Mouse (Mus musculus) liver, adult (tissue): ENCODE measurements at regions not wholly inside any gene's neighbourhood (a gene's known extent, or its start where the extent isn't known, plus 50 kb on each side); places are given as distances from the start of the nearest gene placed in this dataset.

Experiments used
- GATA4 ChIP-seq: IDR thresholded peaks from 2 replicates; pipeline ENCODE4 v1.6.1; 2014; ENCODE audit warnings: mild to moderate bottlenecking, low read length; ENCODE audit not compliant: insufficient replicate concordance

- TF ChIP-seq GATA4: no peak
Measured at GRCm38 (mm10) chr5:132760396-132760795, 217.3 kb upstream of the Auts2 start.

- TF ChIP-seq GATA4: no peak
Measured at GRCm38 (mm10) chr5:132759751-132760150, 216.6 kb upstream of the Auts2 start.

GRCm38 (mm10) chr5:132758941-132759340 is 215.8 kb upstream of the Auts2 start:
- no peak for TF ChIP-seq GATA4

- no peak for TF ChIP-seq GATA4
Measured at GRCm38 (mm10) chr5:132737966-132738365, 194.8 kb upstream of the Auts2 start.

- TF ChIP-seq GATA4: no peak
Measured at GRCm38 (mm10) chr5:132728689-132729189, 185.6 kb upstream of the Auts2 start.

GRCm38 (mm10) chr5:132724467-132724866 is 181.3 kb upstream of the Auts2 start:
- TF ChIP-seq GATA4: no peak

GRCm38 (mm10) chr5:132710301-132710700 is 167.2 kb upstream of the Auts2 start:
- no peak for TF ChIP-seq GATA4

GRCm38 (mm10) chr5:132707531-132707930 is 164.4 kb upstream of the Auts2 start:
- TF ChIP-seq GATA4: no peak

GRCm38 (mm10) chr5:132703455-132704100 is 160.4 kb upstream of the Auts2 start:
- no peak for TF ChIP-seq GATA4

GRCm38 (mm10) chr5:132702573-132702972 is 159.4 kb upstream of the Auts2 start:
- TF ChIP-seq GATA4: no peak

GRCm38 (mm10) chr5:132690784-132691183 is 147.6 kb upstream of the Auts2 start:
- no peak for TF ChIP-seq GATA4

- TF ChIP-seq GATA4: no peak
Measured at GRCm38 (mm10) chr5:132675261-132675660, 132.1 kb upstream of the Auts2 start.

- no peak for TF ChIP-seq GATA4
Measured at GRCm38 (mm10) chr5:132673599-132674305, 130.6 kb upstream of the Auts2 start.

- no peak for TF ChIP-seq GATA4
Measured at GRCm38 (mm10) chr5:132671496-132671895, 128.4 kb upstream of the Auts2 start.

- no peak for TF ChIP-seq GATA4
Measured at GRCm38 (mm10) chr5:132667316-132667715, 124.2 kb upstream of the Auts2 start.

- TF ChIP-seq GATA4: no peak
Measured at GRCm38 (mm10) chr5:132661266-132661665, 118.1 kb upstream of the Auts2 start.
